Mouse (Mus musculus) CH12.LX (cell line): ENCODE measurements around the gene Cdkn2d.

Experiments used
- CTCF ChIP-seq, 2 experiments: IDR thresholded peaks in 1 of 2; conservative IDR thresholded peaks in 1 of 2; 2 replicates each; pipeline ENCODE4 v1.5.1; 2011 to 2012; ENCODE audit warnings: low read depth in 2 of 2, low read length in 2 of 2, improper control_type of control experiment in 1 of 2, inconsistent platforms in 1 of 2, mild to moderate bottlenecking in 1 of 2, moderate library complexity in 1 of 2
- ELF1 ChIP-seq: IDR thresholded peaks from 2 replicates; pipeline ENCODE4 v1.6.1; 2014; ENCODE audit warnings: low read depth, mild to moderate bottlenecking, inconsistent platforms, low read length, improper control_type of control experiment
- EP300 ChIP-seq: IDR thresholded peaks from 2 replicates; pipeline ENCODE4 v1.6.1; 2011; ENCODE audit warnings: low read length, improper control_type of control experiment
- JUND ChIP-seq: conservative IDR thresholded peaks from 2 replicates; pipeline ENCODE4 v1.6.1; 2011; ENCODE audit warnings: low read depth, low read length, improper control_type of control experiment
- POLR2AphosphoS2 ChIP-seq: IDR thresholded peaks from 2 replicates; pipeline ENCODE4 v1.6.1; 2011; ENCODE audit warnings: low read depth, low read length, improper control_type of control experiment
- RCOR1 ChIP-seq: conservative IDR thresholded peaks from 2 replicates; pipeline ENCODE4 v1.6.1; 2012; ENCODE audit warnings: low read depth, mild to moderate bottlenecking, inconsistent platforms, low read length, improper control_type of control experiment
- TCF12 ChIP-seq: IDR thresholded peaks from 2 replicates; pipeline ENCODE4 v1.6.1; 2014; ENCODE audit warnings: low read depth, mild to moderate bottlenecking, inconsistent platforms, low read length, improper control_type of control experiment
- ZNF384 ChIP-seq: IDR thresholded peaks from 2 replicates; pipeline ENCODE4 v1.6.1; 2012; ENCODE audit warnings: low read depth, low read length, improper control_type of control experiment, inconsistent platforms

DNA sequence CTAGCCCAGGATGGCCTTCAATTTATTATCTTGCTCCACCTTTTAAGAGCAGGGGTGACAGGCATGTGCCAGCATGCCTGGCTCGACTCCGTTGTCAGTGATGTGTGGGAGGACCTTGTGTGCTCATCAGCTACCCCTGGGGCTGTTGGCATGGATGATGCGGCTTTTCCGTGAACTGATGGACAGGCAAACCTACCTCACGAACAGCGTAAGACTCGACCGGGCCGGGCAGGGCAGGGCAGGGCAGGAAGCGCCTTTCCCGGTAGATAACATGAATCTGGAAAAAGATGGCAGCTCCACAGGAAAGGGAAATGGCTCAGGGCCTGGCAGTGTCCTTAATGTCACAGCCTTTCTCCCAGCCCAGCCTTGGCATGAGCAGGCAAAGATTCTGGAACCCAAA, 33.1 kb upstream of the Cdkn2d start:
- TF ChIP-seq CTCF (conservative IDR thresholded peaks at IDR 0.05 in 1 of 2, IDR thresholded peaks at IDR 0.05 in 1 of 2; ENCODE audit: low read depth in 2 of 2, low read length in 2 of 2) (no peak), JUND (no peak), EP300 (no peak), TCF12 (no peak), ZNF384 (no peak), POLR2AphosphoS2 (no peak), ELF1 (no peak), RCOR1 (no peak)
